Mouse (Mus musculus) E14TG2a.4 (cell line): Measurements from ENCODE around the gene Sema4c.

Experiments
- CTCF ChIP-seq: conservative IDR thresholded peaks from 2 replicates; pipeline ENCODE4 v1.5.1; 2014; ENCODE audit warnings: low read length
- POU5F1 ChIP-seq: IDR thresholded peaks from 2 replicates; pipeline ENCODE4 v1.6.1; 2014; ENCODE audit warnings: low read length, borderline replicate concordance

- TF ChIP-seq CTCF (no peak), POU5F1 (no peak)
These were observed 6.2 kb downstream of the Sema4c start for GRCm38 (mm10) chr1:36551904-36552303.
